Mouse (Mus musculus) kidney, adult 2 months (tissue): ENCODE results near the gene Grid2. TPM values are rescaled to one million over a fixed set of nuclear protein-coding genes. Genes with fewer than 3 reads are reported as not detected.

ENCODE experiments used
- DNase-seq: peaks from one replicate; pipeline ENCODE4 v3.0.0; 2021
- H3K27ac ChIP-seq: fragments of 200-500 bp; 2 replicates; pipeline ENCODE4 v1.5.1; 2012; ENCODE audit warnings: low read depth, low read length, control low read depth, inconsistent platforms; ENCODE audit not compliant: insufficient read depth
- H3K27me3 ChIP-seq: fragments of 200-500 bp; replicated peaks from 2 replicates; pipeline ENCODE4 v1.6.1; 2012; ENCODE audit warnings: mild to moderate bottlenecking, moderate library complexity, low read length, inconsistent platforms; ENCODE audit not compliant: control insufficient read depth, insufficient read depth
- H3K36me3 ChIP-seq: fragments of 200-500 bp; 2 replicates; pipeline ENCODE4 v1.6.1; 2012; ENCODE audit warnings: mild to moderate bottlenecking, moderate library complexity, low read length, inconsistent platforms; ENCODE audit not compliant: control insufficient read depth, insufficient read depth
- H3K4me1 ChIP-seq: fragments of 200-500 bp; 2 replicates; pipeline ENCODE4 v1.6.1; 2011; ENCODE audit warnings: low read length; ENCODE audit not compliant: control insufficient read depth, insufficient read depth
- H3K4me3 ChIP-seq: fragments of 200-500 bp; 2 replicates; pipeline ENCODE4 v1.5.1; 2011; ENCODE audit warnings: mild to moderate bottlenecking, low read depth, low read length, control low read depth; ENCODE audit not compliant: insufficient read depth
- CTCF ChIP-seq: fragments of 200-500 bp; conservative IDR thresholded peaks from 2 replicates; pipeline ENCODE4 v1.5.1; 2011; ENCODE audit warnings: low read depth, mild to moderate bottlenecking, control low read depth, low read length, moderate library complexity, mixed read lengths; ENCODE audit not compliant: insufficient read depth, insufficient read length
- POLR2A ChIP-seq: fragments of 200-500 bp; IDR thresholded peaks from one replicate; pipeline ENCODE4 v1.6.1; 2011; ENCODE audit warnings: low read depth, low read length, control low read depth
- WGBS: fragments of 180-500 bp; shearing (Covaris S2); methylation state at CpG from one replicate; pipeline ENCODE4 v1.1.7; 2018; 5-methylcytosine and 5-hydroxymethylcytosine counted together
- polyA plus RNA-seq: library from polyadenylated mRNA; depleted of rRNA; stranded (reverse); fragments of >200 nt; gene quantifications from 2 replicates; pipeline ENCODE4 v1.2.3, GENCODE M21; 2012; rRNA removed

Grid2 gene
- polyA plus RNA-seq, result 0.03 TPM in 1 of 2 replicates, not detected in the other

- Histone ChIP-seq H3K27ac (no peak within 1 kb of the TSS), H3K27me3 (no peaks in the 10 kb centered on the region; the same call in 1 of the 2 replicates), H3K4me3 (peak within 1 kb of the TSS; percentile 17; the same call in 1 of the 2 replicates), H3K4me1 (no peaks in the 10 kb centered on the region; the same call in 1 of the 2 replicates), H3K36me3 (no peaks in the 10 kb centered on the region)
- WGBS, result under 1% methylated on average over 70 of the region's 71 CpGs
- TF ChIP-seq POLR2A, result no peak
- TF ChIP-seq CTCF, result no peak
- no peak for DNase-seq
Observed at GRCm38 (mm10) chr6:63255826-63256555, at the start of gene Grid2. TSS of gene Grid2 (plus strand) at chr6:63255876.

DNA sequence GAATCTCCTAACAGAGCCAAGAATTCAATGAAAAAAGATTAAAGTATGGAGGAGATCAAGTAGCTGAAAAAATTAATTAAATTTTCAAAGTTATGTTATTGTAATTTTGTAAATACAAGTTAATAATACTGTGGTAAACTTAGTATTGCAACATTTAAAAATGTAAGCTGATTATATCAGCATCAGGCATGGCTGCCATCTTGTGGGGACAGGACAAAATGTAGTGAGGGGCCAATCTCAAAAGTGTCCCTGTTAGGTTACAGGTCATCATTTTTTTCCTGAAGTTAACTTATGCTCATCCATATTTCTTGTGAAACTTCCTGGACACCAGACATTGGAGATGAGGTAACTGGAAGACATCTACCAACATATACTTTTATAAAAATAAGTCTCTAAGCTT is 4.9 kb upstream of the Grid2 start:
- H3K27ac ChIP-seq, result no peak overlapping the region
- no peak for TF ChIP-seq CTCF
- no peak for TF ChIP-seq POLR2A
- H3K4me1 ChIP-seq, result no peaks in the 10 kb centered on the region
- H3K27me3 ChIP-seq, result no peaks in the 10 kb centered on the region
- no peaks in the 10 kb centered on the region for H3K36me3 ChIP-seq
- no peak for DNase-seq
- H3K4me3 ChIP-seq, result no peak overlapping the region

DNA sequence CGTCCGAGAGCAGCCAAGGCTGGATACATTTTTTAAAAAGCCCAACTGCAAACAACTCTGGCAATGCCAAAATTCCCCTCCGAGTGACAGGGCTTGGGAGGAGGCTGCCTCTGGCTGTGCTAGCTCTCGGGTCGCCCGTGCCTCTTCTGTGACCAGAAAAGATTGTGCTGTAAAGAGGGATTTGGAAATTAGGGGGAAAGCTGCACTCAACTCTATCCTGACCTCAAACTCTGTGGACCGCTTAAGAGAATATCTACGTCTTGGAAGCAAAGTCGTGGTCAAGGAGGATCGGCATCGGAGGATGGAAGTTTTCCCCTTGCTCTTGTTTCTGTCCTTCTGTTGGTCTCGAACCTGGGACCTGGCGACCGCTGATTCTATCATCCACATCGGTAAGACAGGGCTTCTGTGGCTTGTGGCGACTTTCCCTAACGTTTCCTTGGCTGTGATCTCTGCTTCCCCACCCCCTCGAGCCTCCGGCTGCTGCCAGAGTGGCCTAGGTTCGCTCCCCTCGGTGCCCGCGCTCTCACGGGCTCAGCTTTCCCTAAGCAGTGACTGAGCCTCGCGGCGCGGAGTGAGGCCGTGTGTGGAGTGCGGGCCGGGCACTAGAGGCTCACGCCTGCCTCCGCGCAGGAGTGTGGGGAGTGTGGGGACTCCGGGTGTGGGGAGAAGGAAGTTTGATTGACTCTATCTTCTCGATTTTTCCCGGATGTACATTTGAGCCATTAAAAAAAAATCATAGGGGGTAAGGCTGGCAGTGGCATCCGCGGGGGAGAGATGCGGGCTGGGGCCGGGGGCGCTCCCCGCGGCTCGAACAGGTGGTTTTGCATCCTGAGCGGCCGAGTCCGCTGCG is 1.1 kb downstream of the Grid2 start:
- Histone ChIP-seq H3K4me1 (no peaks in the 10 kb centered on the region; the same call in 1 of the 2 replicates), H3K27me3 (no peaks in the 10 kb centered on the region; the same call in 1 of the 2 replicates), H3K4me3 (no peak overlapping the region), H3K36me3 (no peaks in the 10 kb centered on the region), H3K27ac (no peak overlapping the region)
- TF ChIP-seq POLR2A, result no peak
- TF ChIP-seq CTCF, result no peak
- no peak for DNase-seq
- 2% methylated on average over 48 of the region's 49 CpGs for WGBS

GRCm38 (mm10) chr6:63257406-63257845 is 1.8 kb downstream of the Grid2 start:
- H3K27me3 ChIP-seq, result no peaks in the 10 kb centered on the region; the same call in 1 of the 2 replicates
- H3K4me1 ChIP-seq, result no peaks in the 10 kb centered on the region; the same call in 1 of the 2 replicates
- H3K27ac ChIP-seq, result no peak overlapping the region
- no peak overlapping the region for H3K4me3 ChIP-seq
- no peaks in the 10 kb centered on the region for H3K36me3 ChIP-seq
- peak; percentile 2 for DNase-seq
- under 1% methylated on average over 42 of the region's 42 CpGs for WGBS
- TF ChIP-seq CTCF, result no peak
- no peak for TF ChIP-seq POLR2A

- H3K4me1 ChIP-seq, result no peaks in the 10 kb centered on the region; the same call in 1 of the 2 replicates
- WGBS, result 3% methylated on average over 11 of the region's 11 CpGs
- H3K27ac ChIP-seq, result no peak overlapping the region
- TF ChIP-seq POLR2A (no peak), CTCF (no peak)
- no peaks in the 10 kb centered on the region for H3K36me3 ChIP-seq
- H3K27me3 ChIP-seq, result no peaks in the 10 kb centered on the region; the same call in 1 of the 2 replicates
- DNase-seq, result no peak
- H3K4me3 ChIP-seq, result no peak overlapping the region
Observed at GRCm38 (mm10) chr6:63257876-63258275, 2.2 kb downstream of the Grid2 start.

- no peaks in the 10 kb centered on the region; the same call in 1 of the 2 replicates for H3K4me1 ChIP-seq
- TF ChIP-seq CTCF, result no peak
- no peaks in the 10 kb centered on the region for H3K36me3 ChIP-seq
- WGBS, result 30% methylated on average over 9 of the region's 9 CpGs
- no peak for DNase-seq
- no peak overlapping the region for H3K4me3 ChIP-seq
- no peak overlapping the region for H3K27ac ChIP-seq
- no peaks in the 10 kb centered on the region; the same call in 1 of the 2 replicates for H3K27me3 ChIP-seq
Observed at GRCm38 (mm10) chr6:63259764-63260163, 4.1 kb downstream of the Grid2 start.

GRCm38 (mm10) chr6:63284419-63284818 is 28.7 kb downstream of the Grid2 start:
- whole genome bisulfite sequencing, result 69% methylated on average over 1 of the region's 1 CpGs
- H3K36me3 ChIP-seq, result no peaks in the 10 kb centered on the region
- DNase-seq, result no peak
- H3K4me3 ChIP-seq, result no peak overlapping the region
- TF ChIP-seq CTCF (no peak), POLR2A (no peak)
- no peak overlapping the region for H3K27ac ChIP-seq
- no peaks in the 10 kb centered on the region for H3K27me3 ChIP-seq
- H3K4me1 ChIP-seq, result no peaks in the 10 kb centered on the region
